In the genomic region with DNA sequence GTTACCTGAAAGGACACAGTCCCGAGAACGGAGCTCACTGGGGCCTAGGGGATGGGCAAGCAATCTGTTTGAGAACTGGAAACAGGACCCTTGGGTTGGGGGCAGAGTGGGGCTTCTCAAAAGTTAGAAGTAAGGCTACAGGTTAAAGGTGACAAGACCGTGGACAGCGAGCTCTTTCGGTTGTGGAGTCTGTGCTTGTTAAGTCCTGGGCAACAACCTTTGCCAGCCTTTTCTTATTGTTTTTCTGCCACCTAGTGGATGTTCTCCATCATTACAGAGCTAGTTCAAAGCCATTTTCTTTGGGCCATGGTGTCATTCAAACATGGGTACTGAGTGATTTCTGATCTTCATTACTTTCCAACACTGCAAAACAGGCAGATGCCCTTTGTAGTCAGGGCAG, we compare ENCODE assay signal across 9 mouse cellular contexts. TPM values are rescaled to one million over a fixed set of nuclear protein-coding genes. Genes with fewer than 3 reads are reported as not detected.
DNase-seq lines count a peak whose midpoint lies in the region; ATAC-seq lines count a peak whose summit lies in the region.
"Had no signal": no experiment of that assay in that cellular context is flagged by ENCODE, and none has a peak within 500 bp of the region (broad histone marks: within the 10 kb centered on the region; RNA-seq: fewer than 3 reads in every experiment).

No protein-coding gene starts in this region.

- ATAC-seq in hindbrain, embryonic 14.5 days (ENCODE audit: low FRiP score), result no peak
- no peak for ATAC-seq in hindbrain, embryonic 16.5 days

- no peak overlapping the region for H3K4me3 ChIP-seq in hindbrain, embryonic 14.5 days (replicated peaks; ENCODE audit: low read length)
- no peak overlapping the region for H3K4me3 ChIP-seq in hindbrain, embryonic 16.5 days (ENCODE audit: low read length)
- H3K4me3 ChIP-seq: erythroblast, embryonic 14.5 days had no signal

- H3K27ac ChIP-seq in hindbrain, embryonic 14.5 days, result no peak overlapping the region
- no peak overlapping the region for H3K27ac ChIP-seq in hindbrain, embryonic 16.5 days (ENCODE audit: low read depth, low read length)

- H3K27me3 ChIP-seq in hindbrain, embryonic 14.5 days (ENCODE audit: control insufficient read depth, insufficient read depth, low read length), result no peaks in the 10 kb centered on the region
- H3K27me3 ChIP-seq in hindbrain, embryonic 16.5 days (replicated peaks; ENCODE audit: control insufficient read depth, insufficient read depth, low read length), result no peaks in the 10 kb centered on the region

- no peaks in the 10 kb centered on the region for H3K36me3 ChIP-seq in hindbrain, embryonic 14.5 days (replicated peaks; ENCODE audit: control insufficient read depth, insufficient read depth)
- H3K36me3 ChIP-seq in hindbrain, embryonic 16.5 days (ENCODE audit: control insufficient read depth, insufficient read depth, low read length), result no peaks in the 10 kb centered on the region

- H3K4me2 ChIP-seq in hindbrain, embryonic 14.5 days (replicated peaks), result no peak overlapping the region
- no peak overlapping the region for H3K4me2 ChIP-seq in hindbrain, embryonic 16.5 days (ENCODE audit: low read length)

- no peak overlapping the region for H3K9ac ChIP-seq in hindbrain, embryonic 14.5 days
- no peak overlapping the region for H3K9ac ChIP-seq in hindbrain, embryonic 16.5 days (ENCODE audit: low read depth, low read length)

- DNase-seq in hindbrain, embryonic 14.5 days (ENCODE audit: low spot score), result peak; percentile 76
- DNase-seq in thymus, postnatal 0 days (ENCODE audit: low spot score), result peak; percentile 62
- DNase-seq in thymus, postnatal 25 days, result no peak
- DNase-seq in c-Kit-positive CD71-positive TER-119-negative erythroid progenitor cells, embryonic 14.5 days (ENCODE audit: low read depth), result peak; percentile 37
- peak; percentile 50 for DNase-seq in kidney, postnatal 14 days
- DNase-seq in testis, postnatal 10 days (ENCODE audit: low spot score), result no peak
- DNase-seq in neural tube, embryonic 10.5 days (ENCODE audit: extremely low spot score, low spot score), result no peak

- no peaks in the 10 kb centered on the region for H3K9me3 ChIP-seq in hindbrain, embryonic 14.5 days (ENCODE audit: control insufficient read depth, low read length)
- H3K9me3 ChIP-seq in hindbrain, embryonic 16.5 days (ENCODE audit: control insufficient read depth, low read length), result no peaks in the 10 kb centered on the region

- H3K4me1 ChIP-seq in hindbrain, embryonic 14.5 days (replicated peaks; ENCODE audit: control insufficient read depth, insufficient read depth, low read length), result peaks cover 6% of the 10 kb centered on the region; the same call in 1 of the 2 replicates
- H3K4me1 ChIP-seq in hindbrain, embryonic 16.5 days (ENCODE audit: control insufficient read depth, insufficient read depth, low read depth, low read length), result no peaks in the 10 kb centered on the region; the same call in 1 of the 2 replicates

- WGBS in hindbrain, embryonic 14.5 days, result 49% methylated on average over 5 of the region's 5 CpGs
- 46% methylated on average over 5 of the region's 5 CpGs for WGBS in hindbrain, embryonic 16.5 days

RNA-seq across cellular contexts. Expression of a gene that starts 31.1 kb away (rescaled TPM):
- 1.9 and 2.2 TPM in 2 replicates for polyA plus RNA-seq in hindbrain, embryonic 14.5 days (2014; fragmentation: Nextera tagmentation; extraction: Ambion mirVana)
- polyA plus RNA-seq in hindbrain, embryonic 16.5 days (2015; fragmentation: Nextera tagmentation; extraction: Ambion mirVana), result 1.2 and 1.9 TPM in 2 replicates
- 8.5 and 11.7 TPM in 2 replicates for polyA plus RNA-seq in thymus, postnatal 0 days (2015; fragmentation: Nextera tagmentation; extraction: Ambion mirVana)

RNA-seq across cellular contexts. Expression of a gene that starts 49.1 kb away (rescaled TPM):
- 1,007 and 1,073 TPM in 2 replicates for polyA plus RNA-seq in hindbrain, embryonic 14.5 days (2014; fragmentation: Nextera tagmentation; extraction: Ambion mirVana)
- 975 and 1,060 TPM in 2 replicates for polyA plus RNA-seq in hindbrain, embryonic 16.5 days (2015; fragmentation: Nextera tagmentation; extraction: Ambion mirVana)
- polyA plus RNA-seq in thymus, postnatal 0 days (2015; fragmentation: Nextera tagmentation; extraction: Ambion mirVana), result 536 and 561 TPM in 2 replicates

Comparison
In these comparisons a context has a peak if more than half of its experiments do, and no peak if none do; other contexts are left out.
1. DNase-seq: peak in hindbrain, embryonic 14.5 days (single experiment), thymus, postnatal 0 days (single experiment), c-Kit-positive CD71-positive TER-119-negative erythroid progenitor cells, embryonic 14.5 days (single experiment) and kidney, postnatal 14 days (single experiment); none in thymus, postnatal 25 days (single experiment), testis, postnatal 10 days (single experiment) and neural tube, embryonic 10.5 days (single experiment).